Mouse (Mus musculus) left cerebral cortex, adult 9 months (tissue): Measurements from ENCODE around the gene Ndufa6.
"Not testable (repeated sequence)": the region's sequence is repeated elsewhere in the genome, so short reads cannot be mapped to it uniquely, and the experiment has no call there.

Experiments used
- DNase-seq, 2 experiments: peaks; one replicate each; pipeline ENCODE4 v3.0.0; 2022; ENCODE audit warnings: low spot score in 2 of 2

Gene Ndufa6

DNA sequence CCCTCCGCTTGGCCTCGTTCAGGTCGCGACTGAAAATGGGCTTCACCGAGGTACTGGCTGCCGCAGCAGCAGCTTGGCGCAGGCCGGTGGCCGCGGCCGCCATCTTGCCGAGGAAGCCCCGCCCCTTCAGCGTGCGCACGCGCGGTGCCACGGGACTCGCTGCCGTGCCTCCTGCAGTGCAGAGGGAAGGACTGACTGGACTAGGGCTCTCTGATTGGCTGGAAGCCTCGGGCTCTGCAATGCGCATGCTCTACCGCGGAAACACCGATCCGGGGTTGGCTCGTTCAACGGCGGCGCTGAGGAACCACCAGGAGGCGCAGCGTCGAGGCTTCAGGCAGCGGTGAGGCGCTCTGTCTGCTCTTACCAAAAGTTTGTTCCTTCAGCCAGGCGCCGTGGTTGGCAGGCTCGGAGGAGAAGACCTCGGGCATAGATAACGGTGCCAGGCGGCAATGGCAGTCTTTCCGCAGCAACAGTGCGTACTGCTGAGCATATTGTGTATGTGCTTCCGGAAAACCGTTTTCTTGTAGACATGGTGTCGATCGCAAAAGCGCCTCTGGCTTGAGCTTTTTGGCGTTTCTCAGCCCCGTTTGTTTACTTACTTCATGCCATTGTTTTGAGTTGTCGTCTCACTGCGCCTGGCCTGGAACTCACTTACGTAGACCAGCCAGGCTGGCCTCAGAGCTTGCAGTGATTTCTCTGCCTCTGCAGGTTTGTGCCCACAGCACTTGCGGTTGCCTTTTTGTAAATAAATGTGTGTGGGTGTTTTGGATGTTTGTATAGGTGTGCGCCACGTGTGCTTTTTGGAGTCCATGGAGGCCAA, at the start of gene Ndufa6:
Gene Ndufa6 (minus strand): TSS at position 197 of the 820 bp plus-strand sequence.
- peak; percentile 94 to 97 for DNase-seq

DNA sequence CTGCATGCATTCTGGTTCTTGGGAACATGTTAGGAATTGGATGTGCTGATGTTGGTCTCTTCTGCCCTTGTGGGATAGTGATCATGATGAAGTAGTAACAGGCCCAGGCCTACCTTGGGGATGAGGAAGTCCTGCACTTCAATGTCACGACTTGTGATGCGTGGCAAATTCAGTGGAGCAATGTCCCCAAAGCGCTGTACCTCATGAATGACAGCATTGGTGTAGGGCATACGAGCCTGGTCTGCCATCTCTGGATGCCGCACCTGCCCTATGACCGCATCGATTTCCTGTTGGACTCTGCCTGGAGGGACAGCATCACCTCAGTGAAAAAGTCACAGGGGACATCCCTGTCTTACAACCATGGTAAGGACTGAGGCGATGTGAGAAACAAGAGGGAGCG, 49.5 kb upstream of the Ndufa6 start:
- DNase-seq, result no peak

DNA sequence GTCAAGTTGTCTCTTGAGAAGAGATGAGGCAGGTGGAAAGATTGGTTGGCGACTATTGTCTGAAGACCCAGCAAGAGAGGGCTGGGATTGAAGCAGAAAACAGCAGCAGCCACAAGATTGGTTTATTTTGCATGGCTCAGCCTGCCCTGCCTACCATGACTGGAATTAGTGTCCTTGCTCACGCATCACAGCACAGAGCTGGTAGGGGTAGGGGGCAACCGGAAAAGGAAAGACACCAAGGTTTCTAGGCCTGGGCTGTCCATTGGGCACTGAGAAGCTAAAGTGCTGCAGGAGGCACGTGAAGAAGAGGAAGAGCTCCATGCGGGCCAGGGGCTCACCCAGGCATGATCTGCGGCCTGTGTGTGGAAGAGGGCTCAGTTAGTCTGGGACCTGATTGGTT, 48.6 kb upstream of the Ndufa6 start:
- DNase-seq, result no peak

DNA sequence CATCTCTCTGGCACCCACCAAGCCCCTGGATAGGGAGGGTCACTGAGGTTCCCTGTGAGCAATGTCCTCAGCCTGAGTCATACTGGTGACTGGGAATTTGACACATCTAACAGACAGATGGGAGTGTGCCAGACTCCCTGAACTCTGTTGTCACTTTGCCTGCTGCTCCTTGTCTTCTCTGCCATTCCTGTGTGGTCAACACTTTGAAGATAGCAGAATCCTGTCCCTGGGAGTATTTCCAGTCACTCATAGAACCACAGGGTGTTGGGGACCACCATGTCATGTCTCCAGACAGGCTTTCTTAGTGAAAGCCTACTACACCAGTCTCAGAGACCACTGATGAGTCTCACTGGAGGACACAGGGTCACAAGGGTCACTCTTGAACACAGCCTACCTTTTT, 48.0 kb upstream of the Ndufa6 start:
- no peak for DNase-seq

DNA sequence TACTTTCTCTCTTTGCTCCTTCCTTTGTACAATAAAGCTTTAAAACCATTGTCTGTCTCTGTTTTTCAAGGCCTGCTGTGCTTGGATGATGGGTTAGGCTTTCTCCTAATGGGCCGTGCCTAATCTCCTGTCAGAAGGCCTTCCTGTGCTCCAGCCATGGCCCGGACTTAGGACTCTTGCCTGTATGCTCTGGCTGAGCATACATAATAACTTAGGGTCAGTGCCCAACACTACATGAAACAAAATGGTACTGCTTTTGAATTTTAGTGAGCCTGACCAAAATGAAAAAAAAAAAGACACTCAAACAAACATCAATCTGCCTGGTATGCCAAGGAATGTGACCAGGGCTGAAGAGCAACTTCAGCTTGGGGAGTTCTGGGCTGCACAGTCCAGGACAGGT, 47.4 kb upstream of the Ndufa6 start:
- DNase-seq, result no peak

DNA sequence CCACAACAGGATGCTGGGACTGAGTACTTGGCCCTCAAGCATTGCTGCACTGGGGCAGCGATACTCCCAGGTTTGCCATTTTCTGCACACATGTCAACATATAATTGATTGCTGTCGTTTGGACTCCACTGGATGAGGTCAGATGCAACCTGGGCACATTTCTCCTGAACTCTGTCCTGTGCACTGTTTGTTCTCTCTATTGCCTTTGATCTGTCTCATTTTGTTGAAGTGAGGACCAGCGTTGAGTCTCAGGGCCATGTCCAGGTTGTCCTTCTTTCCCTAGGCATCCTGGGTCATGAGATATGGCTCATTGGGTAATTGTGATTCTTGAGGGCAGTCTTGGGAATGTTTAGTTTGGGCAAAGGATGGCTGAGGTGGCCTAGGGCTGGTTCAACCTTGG, 41.8 kb upstream of the Ndufa6 start:
- not testable (repeated sequence) for DNase-seq

DNA sequence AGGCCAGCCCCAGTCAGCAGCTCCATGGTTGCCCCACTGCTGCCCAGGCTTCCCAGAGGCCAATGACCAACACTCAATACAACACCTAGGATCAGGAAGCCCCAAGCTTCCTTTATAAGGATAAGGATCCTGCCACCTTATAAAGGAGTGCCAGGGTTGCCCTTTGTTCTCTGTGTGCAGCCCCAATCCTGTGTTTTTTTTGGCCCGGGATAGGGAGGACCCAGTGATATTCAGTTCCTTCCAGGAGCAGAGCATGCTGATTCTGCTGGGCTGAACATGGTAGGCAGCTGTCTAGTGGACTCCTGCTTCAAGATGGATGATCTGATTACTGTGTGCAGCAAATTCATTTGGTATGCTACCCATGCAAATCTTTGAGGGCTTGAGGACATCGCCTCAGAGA, 39.8 kb upstream of the Ndufa6 start, which contains the start of gene Cyp2d11:
Gene Cyp2d11 (minus strand): TSS at position 101 of the 400 bp plus-strand sequence.
- DNase-seq, result not testable (repeated sequence)

DNA sequence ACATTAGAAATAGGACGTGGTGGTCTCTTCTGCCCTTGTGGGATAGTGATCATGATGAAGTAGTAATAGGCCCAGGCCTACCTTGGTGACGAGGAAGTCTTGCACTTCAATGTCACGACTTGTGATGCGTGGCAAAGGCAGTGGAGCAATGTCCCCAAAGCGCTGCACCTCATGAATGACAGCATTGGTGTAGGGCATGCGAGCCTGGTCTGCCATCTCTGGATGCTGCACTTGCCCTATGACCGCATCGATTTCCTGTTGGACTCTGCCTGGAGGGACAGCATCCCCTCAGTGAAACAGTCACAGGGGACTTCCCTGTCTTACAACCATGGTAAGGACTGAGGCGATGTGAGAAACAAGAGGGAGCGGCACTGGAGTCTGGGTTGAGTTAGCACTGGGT, 35.8 kb upstream of the Ndufa6 start:
- DNase-seq, result not testable (repeated sequence)

DNA sequence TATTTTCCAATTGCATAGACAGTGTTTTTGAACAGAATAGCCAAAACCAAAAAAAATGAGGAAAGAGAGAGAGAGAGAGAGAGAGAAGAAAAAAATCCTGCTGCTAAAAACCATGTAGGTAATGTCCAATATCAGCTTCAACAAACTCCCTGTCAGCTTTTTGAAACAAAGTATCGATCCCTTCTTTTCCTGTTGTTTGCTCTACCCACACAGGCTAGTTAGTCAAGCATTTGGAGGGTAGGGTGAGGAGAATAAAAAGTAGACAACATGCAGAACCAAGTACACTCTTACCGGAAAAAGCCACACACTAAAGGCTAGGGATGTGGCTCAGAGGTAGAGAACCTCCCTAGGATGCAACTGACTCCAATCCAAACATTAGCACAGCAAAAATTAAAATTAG, 31.6 kb upstream of the Ndufa6 start:
- no peak for DNase-seq

DNA sequence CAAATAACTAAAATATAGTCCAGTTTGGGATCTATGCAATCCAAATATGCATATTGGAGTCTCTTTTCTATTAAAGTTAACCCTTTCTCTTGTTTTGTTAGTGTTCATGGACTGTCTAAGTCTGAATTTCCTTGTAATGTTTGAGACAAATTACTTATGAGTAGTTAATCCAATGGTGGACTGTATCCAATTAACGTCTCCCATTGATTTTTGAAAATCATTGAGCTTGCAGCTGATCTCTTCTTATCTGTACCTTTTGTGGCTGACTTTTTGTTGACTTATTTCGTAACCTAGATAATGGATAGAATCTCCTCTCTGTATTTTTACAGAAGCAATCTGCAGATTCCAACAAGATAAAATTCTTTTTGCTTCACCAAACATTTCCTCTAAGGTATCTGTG, 28.3 kb upstream of the Ndufa6 start:
- DNase-seq, result no peak

DNA sequence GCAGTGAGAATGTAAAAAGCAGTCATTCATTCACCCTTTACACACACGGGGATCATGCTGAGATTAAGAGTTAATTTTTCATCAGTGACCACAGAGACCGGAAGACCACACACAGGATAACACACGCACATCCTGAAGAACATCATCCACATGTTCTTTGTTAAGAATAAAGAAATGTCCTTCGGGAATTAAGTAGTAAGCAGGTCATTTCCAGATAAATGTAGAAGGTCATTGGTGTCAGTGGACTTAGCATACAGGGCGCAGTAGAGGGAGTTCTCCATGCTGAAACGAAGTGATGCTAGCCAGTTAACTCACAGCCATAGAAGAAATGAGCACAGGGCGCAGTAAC, 26.6 kb upstream of the Ndufa6 start:
- no peak for DNase-seq

DNA sequence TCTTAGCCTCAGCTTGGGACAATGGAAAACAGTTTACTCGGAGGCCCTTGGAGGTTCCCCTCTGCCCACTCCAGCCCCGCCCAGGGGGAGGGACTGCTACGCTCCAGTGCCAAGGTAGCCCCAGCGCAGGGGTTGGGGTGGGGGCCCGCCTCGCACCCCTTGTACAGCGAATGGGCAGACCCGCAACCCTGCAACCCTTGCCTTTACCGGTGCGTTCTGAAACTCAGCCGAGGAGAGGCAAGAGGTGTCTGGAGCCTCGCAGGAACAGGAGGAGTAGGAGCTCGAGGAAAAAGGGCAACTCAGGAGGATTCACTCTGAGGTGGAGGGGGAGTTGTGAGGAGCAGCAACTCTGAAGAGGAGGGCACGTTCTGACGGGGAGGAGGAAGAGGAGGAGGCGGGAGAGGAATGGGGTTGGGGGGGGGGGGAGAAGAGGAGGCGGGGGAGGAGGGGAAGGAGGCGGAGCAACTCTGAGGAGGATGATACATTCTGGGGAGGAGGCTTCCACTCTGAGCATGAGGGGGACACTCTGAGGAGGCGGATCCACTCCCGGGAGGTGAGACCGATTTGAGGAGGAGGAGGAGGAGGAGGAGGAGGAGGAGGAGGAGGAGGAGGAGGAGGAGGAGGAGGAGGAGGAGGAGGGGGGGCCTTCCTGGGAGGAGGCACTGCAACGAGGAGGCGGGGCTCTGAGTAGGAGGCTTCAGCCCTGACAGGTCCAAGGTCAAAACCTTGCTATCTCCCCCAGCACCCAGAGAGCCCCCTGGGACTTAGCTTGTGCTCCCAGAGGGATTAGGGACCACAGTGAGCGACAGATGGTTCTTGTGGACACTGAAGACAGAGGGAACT, 26.0 kb upstream of the Ndufa6 start, which contains the start of gene Cyp2d22:
Gene Cyp2d22 (minus strand): TSS at position 390 of the 843 bp plus-strand sequence.
- DNase-seq, result peak in 1 of 2 experiments; percentile 22

DNA sequence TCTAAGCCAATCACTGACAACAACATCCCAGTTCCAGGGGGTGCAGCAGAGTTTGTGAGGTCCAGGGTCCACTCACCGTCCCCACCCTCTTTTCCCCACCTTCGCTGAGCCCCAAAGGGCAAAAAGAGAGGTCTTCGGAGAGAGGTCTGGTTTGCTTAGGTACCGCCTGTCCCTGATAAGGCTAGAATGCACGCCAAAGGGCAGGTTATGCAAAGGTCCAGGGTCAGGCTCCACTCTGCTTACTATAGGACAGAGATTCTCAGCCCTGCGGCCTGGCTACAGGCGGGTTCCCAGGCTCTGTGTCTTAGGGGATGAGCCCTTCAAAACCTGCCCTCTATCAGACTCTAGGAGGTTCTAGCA, 25.4 kb upstream of the Ndufa6 start:
- no peak for DNase-seq

DNA sequence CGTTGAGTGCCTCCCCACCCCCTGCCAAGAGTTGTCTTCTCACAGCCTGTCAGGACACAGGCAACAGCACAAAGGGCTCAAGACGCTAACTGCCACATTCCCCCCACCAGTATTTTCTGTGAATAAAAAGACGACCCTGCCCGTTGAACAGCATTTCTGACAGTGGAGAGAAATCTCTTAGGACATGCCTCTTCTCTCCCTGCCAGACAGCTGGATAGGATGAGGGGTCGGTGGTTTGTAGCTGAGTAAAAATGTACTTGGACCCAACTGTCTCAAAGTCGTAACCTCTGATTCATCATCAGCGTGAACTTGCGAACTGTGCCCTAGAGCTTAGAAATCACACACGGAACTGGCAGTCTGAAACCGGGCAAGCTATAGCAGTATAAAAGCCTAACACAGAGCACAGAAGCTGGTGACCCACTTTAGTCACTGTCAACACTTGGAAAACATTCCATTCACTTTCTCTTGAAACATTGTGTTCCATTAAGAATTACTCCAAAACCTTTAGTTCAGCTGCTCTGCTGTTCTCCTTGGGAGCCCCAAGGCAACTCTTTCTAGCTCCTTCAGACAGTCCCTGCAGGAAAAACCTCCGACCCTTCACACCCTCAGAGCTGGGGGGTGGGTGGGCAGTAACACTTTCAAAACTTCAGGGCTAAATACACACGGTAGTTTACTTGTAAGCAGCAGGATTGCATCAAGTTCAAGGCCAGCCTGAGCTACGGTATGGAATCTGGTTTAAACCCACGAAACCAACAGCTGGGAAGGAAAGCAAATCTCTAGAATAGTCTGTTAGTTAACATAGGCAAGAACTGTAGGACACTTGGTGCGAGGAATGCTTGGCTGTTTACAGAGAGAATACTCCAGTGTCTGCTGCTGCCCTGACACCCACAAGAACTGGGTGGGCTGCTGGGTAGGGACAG, 24.4 kb upstream of the Ndufa6 start:
- no peak for DNase-seq

DNA sequence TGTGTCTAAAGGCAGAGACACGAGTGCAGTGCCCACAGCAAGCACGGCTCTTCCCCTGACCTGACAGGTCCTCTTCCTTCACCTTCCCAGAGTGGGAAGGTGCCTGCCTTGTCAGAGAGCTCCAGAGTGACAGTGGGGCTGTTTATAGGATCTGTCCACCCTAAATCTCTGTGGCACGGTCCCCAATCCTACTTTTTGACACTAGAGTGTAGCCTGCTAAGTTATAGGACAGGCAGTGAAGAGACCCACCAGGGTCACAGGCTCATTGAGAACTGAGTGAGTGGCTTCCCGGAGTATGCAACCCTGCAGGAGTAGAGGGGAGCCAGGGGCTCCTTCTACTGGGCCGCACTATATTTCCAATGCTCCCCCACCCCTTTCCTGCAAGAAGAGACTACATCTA, 23.6 kb upstream of the Ndufa6 start:
- no peak for DNase-seq

DNA sequence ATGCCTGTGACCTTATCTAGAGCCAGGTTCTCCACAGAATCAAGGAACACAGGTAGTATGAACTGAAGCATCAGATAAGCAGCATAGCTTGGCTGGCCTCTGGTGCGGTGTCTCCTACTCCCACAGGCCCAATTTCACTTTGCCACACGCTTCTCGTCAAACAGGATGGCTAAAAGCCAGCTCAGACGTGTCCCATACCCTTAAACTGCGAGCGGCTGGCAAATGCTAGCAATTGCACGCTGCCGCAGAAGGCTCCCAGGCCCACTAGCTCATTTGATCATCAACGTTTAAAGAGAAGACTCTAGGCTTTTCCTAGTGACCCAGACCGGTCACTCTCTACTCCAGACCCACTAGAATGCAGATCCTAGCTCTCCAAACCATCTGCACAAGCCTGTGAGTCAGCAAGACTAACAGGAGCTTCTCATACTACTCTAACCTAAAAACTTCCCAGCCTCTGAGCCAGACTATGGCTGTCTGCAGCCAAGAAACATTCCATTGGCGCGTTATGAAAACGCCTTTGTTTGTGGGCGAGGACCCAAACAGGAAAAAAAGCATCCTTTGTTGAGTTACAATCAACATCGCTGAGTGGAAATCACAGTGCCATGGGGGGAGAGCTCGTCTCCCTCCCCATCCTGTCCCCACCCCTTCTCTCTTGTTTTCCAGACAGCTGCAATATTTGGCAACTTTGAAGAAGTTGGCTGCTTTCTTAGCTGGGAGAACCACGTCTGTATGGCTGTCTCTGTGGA, 22.4 kb upstream of the Ndufa6 start:
- DNase-seq, result peak in 1 of 2 experiments; percentile 76

DNA sequence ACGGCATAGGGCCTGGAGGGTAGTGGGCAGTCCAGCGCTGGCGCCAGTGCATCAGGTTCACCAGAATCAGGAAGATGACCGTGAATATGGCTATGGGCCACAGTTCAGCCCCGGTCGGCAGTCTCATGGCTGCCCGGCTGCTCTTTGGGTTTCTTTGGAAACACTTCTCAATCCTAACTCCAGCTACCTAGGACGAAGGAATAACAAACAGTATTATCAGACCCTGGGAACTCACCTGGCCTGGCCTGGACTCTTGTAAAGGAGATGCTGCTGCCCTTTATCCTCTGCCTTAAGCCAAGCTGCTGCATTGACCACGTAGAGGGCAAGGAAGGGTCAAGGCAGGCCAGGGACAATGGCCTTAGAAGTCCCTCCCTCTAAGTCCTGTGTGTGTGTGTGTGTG, 21.7 kb upstream of the Ndufa6 start:
- no peak for DNase-seq

DNA sequence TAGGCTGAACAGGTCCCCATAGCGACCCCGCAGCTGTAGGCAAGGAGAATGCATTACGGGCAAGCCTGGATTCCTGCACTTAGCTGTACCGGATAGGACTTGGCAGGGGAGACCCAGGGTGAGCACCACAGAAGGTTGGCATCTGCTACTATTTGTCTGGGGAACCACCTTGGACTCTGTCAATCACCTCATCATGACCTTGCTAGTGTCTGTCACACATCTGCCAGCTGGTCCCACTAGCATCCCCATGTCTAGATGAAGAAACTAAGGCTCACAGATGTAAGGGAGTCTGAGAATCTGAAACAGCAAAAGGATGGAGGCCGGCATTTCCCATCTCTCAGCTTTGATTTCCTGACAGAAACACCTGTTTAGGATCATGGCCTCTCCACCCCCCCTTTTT, 20.3 kb upstream of the Ndufa6 start:
- DNase-seq, result no peak

DNA sequence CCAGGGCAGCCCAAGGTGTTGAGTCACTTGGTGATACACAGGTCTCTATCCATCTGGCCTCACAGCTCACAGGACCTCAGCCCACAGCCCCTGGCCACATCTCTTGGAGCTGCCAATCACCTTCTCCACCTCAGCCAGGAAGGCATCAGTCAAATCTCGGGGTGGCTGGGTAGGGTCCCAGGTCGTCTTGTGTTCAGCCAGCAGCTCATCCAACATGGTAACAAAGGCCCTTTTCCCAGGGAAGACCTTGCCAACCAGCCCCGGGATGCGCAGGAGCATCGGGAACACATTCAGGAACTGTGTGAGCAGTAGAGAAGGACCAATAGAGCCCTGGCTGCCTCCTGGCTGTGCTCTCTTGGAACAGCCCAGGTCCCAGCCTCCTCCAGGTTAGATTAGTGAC, 18.9 kb upstream of the Ndufa6 start:
- no peak for DNase-seq

DNA sequence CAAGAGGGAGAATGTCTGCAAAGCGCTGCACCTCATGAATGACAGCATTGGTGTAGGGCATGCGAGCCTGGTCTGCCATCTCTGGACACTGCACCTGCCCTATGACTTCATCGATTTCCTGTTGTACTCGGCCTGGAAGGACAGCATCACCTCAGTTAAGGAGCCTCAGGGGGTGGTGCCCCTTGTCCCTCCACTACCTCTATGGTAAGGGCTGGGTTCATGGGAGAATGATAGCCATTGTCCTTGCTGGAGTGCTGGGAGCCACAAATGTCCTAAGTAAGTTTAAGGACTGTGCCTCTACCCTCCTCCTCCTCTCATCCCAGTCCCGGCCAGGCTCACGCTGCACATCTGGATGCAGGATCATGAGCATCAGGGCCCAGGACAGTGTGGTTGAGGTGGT, 18.3 kb upstream of the Ndufa6 start:
- DNase-seq, result no peak

DNA sequence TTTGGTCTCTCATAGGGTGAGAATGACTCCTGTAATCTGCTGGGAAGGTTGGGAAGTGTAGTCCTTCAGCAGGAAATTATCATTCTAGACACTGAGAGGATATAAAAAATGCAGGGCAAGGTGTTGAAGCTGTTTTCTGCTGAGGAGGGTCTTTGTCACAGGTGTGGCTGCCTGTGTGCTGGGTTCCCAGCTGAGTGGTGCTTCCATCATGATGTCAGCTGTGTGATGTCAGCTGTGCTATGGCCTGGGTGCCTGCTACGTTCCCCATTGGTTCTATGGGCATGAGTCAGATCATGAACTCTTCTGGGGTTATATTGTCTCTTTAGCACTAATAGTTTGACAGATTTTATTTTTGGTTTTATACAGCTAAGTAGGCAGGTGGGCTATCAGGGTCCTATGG, 14.7 kb upstream of the Ndufa6 start:
- DNase-seq, result no peak
